Mouse (Mus musculus) megakaryocyte, embryonic 14.5 days (primary cell): ENCODE measurements around the gene Cd276. TPM values are rescaled to one million over a fixed set of nuclear protein-coding genes. Genes with fewer than 3 reads are reported as not detected.

Experiments
- H3K27me3 ChIP-seq: replicated peaks from 2 replicates; pipeline ENCODE3; 2012; ENCODE audit warnings: inconsistent platforms
- H3K36me3 ChIP-seq: replicated peaks from 2 replicates; pipeline ENCODE3; 2012; ENCODE audit warnings: low read length, inconsistent platforms, mixed read lengths
- H3K4me1 ChIP-seq: 2 replicates; pipeline ENCODE4 v1.6.1; 2012; ENCODE audit warnings: inconsistent platforms
- H3K4me3 ChIP-seq: replicated peaks from 2 replicates; pipeline ENCODE3; 2012; ENCODE audit warnings: moderate library complexity, mild to moderate bottlenecking, inconsistent platforms
- H3K9me3 ChIP-seq: 2 replicates; pipeline ENCODE4 v1.6.1; 2012; ENCODE audit warnings: inconsistent platforms
- FLI1 ChIP-seq: IDR thresholded peaks from 2 replicates; pipeline ENCODE4 v1.6.1; 2012; ENCODE audit warnings: low read length, inconsistent platforms, mixed read lengths
- GATA1 ChIP-seq: IDR thresholded peaks from 3 replicates; pipeline ENCODE4 v1.6.1; 2012; ENCODE audit warnings: mixed read lengths, low read length, inconsistent platforms, borderline replicate concordance
- polyA plus RNA-seq: library from polyadenylated mRNA; stranded (reverse); fragments of >175 nt; gene quantifications from 2 replicates; pipeline ENCODE4 v1.2.3, GENCODE M21; 2012; ENCODE audit warnings: low replicate concordance; ENCODE audit not compliant: insufficient read depth

The Cd276 gene
- polyA plus RNA-seq, 1 experiment: 1.3 TPM

DNA sequence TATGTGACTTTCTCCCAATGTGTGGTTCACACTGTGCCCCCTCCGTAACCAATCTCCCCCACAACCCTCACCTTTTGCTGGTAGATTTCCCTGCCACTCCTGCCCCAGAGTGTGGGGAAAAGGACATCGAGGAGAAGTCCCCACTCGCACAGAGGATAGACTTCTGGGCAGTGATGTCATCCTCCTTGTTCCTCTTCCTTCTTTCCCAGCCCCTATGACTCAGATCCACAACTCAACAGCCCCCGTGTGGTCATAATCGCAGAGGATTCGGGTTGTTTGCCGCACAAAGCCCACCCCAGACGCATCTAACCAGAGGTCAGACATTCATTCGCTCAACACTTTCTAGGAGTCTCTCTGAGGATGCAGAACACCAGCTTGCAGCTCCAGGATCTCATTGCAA is 3.2 kb downstream of the Cd276 start:
- Histone ChIP-seq H3K4me1 (peaks cover 73% of the 10 kb centered on the region), H3K4me3 (peak overlapping the region; percentile 55), H3K9me3 (peaks cover 5% of the 10 kb centered on the region), H3K27me3 (peaks cover 83% of the 10 kb centered on the region), H3K36me3 (no peaks in the 10 kb centered on the region)
- TF ChIP-seq FLI1: no peak
- TF ChIP-seq GATA1: no peak

DNA sequence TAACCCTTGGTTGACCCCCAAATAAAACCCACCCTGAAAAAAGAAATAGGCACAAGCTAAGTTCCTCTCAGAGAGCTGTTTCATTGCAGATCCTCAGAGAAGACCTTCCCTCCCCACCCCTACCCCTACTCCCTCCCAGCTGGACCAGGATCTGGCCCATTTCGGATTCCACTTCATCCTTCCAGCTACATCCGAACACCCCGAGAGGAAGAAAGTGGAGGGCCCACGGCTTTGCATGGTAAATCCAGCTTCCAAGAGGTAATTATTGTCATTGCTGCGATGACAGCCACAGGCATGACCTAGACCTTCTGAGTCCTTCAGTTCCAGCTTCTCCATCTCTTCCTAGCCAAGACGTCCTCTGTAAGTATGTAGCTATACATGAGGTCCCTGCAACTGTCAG is 4.3 kb downstream of the Cd276 start:
- H3K9me3 ChIP-seq: no peaks in the 10 kb centered on the region
- H3K4me3 ChIP-seq: no peak overlapping the region
- H3K27me3 ChIP-seq: peaks cover 88% of the 10 kb centered on the region
- TF ChIP-seq GATA1 (no peak), FLI1 (no peak)
- H3K4me1 ChIP-seq: peaks cover 81% of the 10 kb centered on the region
- no peaks in the 10 kb centered on the region for H3K36me3 ChIP-seq

DNA sequence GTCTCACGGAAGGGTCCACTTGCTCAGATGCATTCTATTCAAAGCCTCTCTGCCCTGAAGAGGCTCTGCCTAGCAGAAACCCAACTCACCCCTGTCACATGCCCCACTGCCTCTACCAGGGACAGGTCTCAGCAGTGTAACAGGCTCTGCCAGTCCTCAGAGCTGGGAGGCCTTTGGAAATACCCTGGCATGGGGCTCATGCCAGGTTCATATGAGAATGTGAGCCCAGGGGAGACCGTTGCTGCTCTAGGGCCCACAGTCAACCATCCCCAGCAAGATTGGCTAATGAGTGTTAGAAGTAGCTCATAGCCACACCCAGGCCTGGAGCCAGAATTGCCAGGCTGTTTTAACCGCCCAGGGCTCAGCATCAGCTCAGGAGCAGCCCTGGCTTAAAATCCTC is 5.5 kb downstream of the Cd276 start:
- Histone ChIP-seq H3K4me1 (peaks cover 81% of the 10 kb centered on the region), H3K4me3 (no peak overlapping the region), H3K9me3 (no peaks in the 10 kb centered on the region), H3K36me3 (no peaks in the 10 kb centered on the region), H3K27me3 (peaks cover 86% of the 10 kb centered on the region)
- TF ChIP-seq GATA1 (no peak), FLI1 (no peak)

DNA sequence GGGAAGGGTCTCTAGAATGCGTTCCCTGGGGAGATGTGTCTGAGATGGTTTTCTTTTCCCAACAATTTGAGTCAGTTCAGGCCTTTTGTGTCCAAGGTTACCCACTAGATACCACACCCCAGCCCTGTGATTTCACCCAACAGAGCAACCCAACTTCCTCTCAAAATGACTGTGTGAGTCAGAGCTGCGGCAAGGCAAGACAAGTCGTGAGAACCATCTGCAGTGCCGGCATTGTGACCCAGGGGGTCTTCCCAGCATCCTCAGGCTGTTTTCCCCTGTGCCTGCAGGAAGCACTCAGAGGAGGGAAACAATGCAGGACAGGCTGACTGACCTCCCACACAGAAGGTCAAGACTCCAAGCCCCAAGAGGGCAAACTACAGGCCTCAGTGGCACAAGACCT is 6.3 kb downstream of the Cd276 start:
- Histone ChIP-seq H3K4me3 (peak overlapping the region; percentile 16), H3K9me3 (no peaks in the 10 kb centered on the region), H3K27me3 (peaks cover 79% of the 10 kb centered on the region), H3K36me3 (no peaks in the 10 kb centered on the region), H3K4me1 (peaks cover 81% of the 10 kb centered on the region)
- TF ChIP-seq GATA1 (no peak), FLI1 (no peak)

DNA sequence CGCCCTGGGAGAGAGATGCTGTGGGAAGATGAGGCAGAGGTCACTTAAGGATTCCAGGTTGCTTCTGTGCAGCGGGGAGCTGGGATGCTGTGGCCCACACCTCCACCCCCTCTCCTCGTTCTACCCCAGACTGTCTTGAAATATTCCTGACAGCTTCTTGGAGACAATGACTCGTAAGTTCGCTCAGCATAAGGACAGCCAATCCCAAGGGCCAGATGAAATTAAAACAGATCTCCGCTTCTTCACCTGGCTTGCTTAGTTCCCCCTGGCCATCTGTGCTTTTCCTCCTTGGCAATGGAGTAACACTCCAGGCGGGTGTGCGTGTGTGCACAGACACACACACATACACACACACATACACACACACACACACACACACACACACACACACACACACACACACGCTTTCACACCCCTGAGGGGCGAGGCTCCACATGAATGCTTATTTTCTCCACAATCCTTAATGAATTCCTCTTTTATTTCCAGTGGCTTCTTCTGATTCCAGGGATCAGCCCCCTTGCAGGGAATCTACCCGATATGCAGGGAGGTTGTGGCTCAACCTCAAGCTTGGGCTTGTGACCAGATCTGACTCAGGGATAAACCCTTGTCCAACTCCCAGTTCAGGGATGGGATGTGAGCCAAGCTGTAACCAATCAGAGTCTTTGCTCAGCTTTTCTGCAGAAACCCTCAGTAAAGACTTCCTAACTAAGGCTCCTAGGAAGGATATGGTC is 8.4 kb downstream of the Cd276 start:
- Histone ChIP-seq H3K4me1 (peaks cover 85% of the 10 kb centered on the region), H3K36me3 (no peaks in the 10 kb centered on the region), H3K4me3 (no peak overlapping the region), H3K27me3 (peaks cover 64% of the 10 kb centered on the region), H3K9me3 (no peaks in the 10 kb centered on the region)
- TF ChIP-seq FLI1 (no peak), GATA1 (no peak)

DNA sequence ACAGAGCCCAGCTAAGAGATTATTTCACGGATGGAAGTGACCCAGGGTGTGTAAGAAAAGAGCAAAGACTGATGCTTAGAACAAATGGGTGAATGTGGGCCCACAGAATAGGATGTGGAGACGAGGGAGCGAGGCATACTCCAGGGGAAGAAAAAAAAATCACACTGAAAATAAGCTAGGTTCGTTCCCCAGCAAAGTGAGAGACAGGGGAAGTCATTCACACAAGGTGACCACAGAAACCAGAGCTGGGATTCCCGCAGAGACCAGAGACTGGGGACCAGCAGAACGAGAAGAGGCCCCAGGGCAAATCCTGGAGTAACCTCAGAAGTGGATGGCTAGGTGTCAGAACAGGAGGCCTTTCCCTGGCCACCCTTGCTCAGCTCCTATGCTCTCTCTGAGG is 9.8 kb downstream of the Cd276 start:
- Histone ChIP-seq H3K27me3 (peaks cover 51% of the 10 kb centered on the region), H3K4me1 (peaks cover 90% of the 10 kb centered on the region), H3K4me3 (peak overlapping the region; percentile 34), H3K36me3 (no peaks in the 10 kb centered on the region), H3K9me3 (no peaks in the 10 kb centered on the region)
- TF ChIP-seq GATA1 (no peak), FLI1 (no peak)

DNA sequence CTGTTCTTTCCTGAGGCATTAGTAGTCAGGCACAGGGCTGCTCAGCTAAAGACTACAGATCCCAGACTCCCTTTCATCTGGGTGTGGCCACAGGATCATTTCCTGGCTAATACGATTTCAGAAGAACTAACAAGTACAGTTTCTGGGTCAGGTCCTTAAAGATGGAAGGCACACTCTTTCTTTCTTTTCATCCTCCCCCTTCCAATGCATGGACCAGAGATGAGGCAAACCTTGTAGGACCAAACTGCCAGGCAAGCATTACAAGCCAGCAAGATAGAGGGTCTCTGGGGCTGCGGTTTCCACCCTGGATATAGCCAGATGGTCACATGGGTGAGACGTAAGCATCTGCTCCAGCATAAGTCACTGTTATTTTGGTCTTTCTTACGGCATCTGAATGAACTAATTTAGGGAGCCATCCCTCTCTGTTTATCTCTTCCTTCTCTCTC is 10.3 kb downstream of the Cd276 start:
- no peaks in the 10 kb centered on the region for H3K36me3 ChIP-seq
- H3K9me3 ChIP-seq: no peaks in the 10 kb centered on the region
- H3K4me3 ChIP-seq: peak overlapping the region; percentile 71
- H3K27me3 ChIP-seq: peaks cover 47% of the 10 kb centered on the region
- peaks cover 95% of the 10 kb centered on the region for H3K4me1 ChIP-seq
- no peak for TF ChIP-seq FLI1
- TF ChIP-seq GATA1: no peak

DNA sequence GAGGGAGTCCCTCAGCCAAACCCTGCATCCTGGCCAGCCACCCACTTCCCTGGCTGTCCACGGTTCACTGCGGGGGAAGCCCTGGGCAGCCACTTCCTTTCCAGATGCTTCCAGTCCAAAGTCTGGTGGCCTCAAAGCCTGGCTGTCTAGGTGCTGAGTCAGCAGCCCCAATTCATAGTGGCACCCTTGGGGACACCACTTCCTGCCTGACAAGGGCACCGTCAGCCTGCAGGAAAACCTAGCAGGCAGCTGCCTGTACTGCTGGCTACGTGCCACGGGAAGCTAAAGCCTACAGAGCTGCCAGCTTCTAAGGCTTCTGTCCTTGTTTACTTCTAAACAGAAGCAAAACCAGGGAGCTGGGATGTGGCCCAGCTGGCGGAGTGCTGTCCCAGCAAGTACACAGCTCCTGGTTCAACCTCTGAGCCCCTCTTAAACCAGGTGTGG is 13.3 kb downstream of the Cd276 start:
- TF ChIP-seq FLI1: peak; percentile 92; the same call in 1 of the 2 replicates
- TF ChIP-seq GATA1: no peak
- Histone ChIP-seq H3K27me3 (peaks cover 27% of the 10 kb centered on the region), H3K9me3 (peaks cover 8% of the 10 kb centered on the region), H3K4me3 (peak overlapping the region; percentile 76), H3K4me1 (peaks cover 88% of the 10 kb centered on the region), H3K36me3 (peaks cover 14% of the 10 kb centered on the region)

DNA sequence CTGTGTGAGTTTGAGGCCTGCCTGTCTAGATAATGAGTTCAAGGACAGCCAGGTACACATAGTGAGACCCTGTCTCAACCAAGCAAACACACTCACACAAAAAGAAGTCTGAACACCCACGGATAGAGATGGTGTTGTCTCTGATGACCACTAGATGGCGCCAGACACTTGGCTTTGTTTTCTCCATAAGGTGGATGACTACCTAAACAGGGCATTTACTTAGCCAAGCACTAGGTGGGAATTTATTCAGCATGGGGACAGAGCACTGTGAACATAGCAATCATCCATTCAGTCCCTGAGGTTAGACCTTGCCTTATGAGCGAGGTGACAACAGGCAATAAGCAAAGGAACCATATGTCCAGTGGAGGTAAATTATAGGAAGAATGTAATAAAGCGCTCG is 15.4 kb downstream of the Cd276 start:
- peaks cover 22% of the 10 kb centered on the region for H3K36me3 ChIP-seq
- peaks cover 13% of the 10 kb centered on the region for H3K27me3 ChIP-seq
- no peak for TF ChIP-seq GATA1
- no peak for TF ChIP-seq FLI1
- H3K4me3 ChIP-seq: no peak overlapping the region
- H3K4me1 ChIP-seq: peaks cover 85% of the 10 kb centered on the region
- H3K9me3 ChIP-seq: peaks cover 8% of the 10 kb centered on the region

DNA sequence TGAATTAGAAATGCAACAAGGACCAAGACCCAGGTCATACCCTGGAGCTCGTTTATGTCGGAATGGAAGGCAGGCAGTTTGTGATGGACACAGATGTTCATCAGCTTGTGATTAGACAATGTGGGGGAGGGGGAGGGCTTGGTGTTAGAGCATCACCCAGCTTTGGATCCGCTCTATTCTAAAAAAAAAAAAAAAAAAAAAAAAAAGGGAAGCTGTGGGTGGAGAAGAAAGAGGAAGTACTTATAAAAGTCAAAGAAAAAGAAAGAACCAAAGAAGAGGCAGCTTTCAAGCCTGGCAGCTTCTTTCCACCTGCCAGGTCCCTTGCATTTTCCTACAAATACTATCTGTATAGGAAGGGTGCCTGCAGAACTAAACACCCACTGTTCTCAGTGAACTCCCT is 17.5 kb downstream of the Cd276 start:
- Histone ChIP-seq H3K4me3 (peak overlapping the region; percentile 31), H3K27me3 (peaks cover 17% of the 10 kb centered on the region), H3K36me3 (peaks cover 24% of the 10 kb centered on the region), H3K4me1 (peaks cover 65% of the 10 kb centered on the region), H3K9me3 (peaks cover 8% of the 10 kb centered on the region)
- no peak for TF ChIP-seq FLI1
- TF ChIP-seq GATA1: no peak
